Mouse (Mus musculus) heart, postnatal 0 days (tissue): ENCODE measurements at regions not wholly inside any gene's neighbourhood (a gene's known extent, or its start where the extent isn't known, plus 50 kb on each side); places are given as distances from the start of the nearest gene placed in this dataset.

Experiments used
- CTCF ChIP-seq: IDR thresholded peaks from 2 replicates; pipeline ENCODE4 v1.5.1; 2016; ENCODE audit warnings: antibody characterized with exemption, control low read depth, low read depth
- EP300 ChIP-seq: IDR thresholded peaks from 2 replicates; pipeline ENCODE4 v1.6.1; 2016; ENCODE audit warnings: antibody characterized with exemption, low read depth

- TF ChIP-seq CTCF = no peak
- TF ChIP-seq EP300 = no peak
Observed at GRCm38 (mm10) chr2:117678650-117679049, 335.8 kb upstream of the Rasgrp1 start.
